In the genomic region with DNA sequence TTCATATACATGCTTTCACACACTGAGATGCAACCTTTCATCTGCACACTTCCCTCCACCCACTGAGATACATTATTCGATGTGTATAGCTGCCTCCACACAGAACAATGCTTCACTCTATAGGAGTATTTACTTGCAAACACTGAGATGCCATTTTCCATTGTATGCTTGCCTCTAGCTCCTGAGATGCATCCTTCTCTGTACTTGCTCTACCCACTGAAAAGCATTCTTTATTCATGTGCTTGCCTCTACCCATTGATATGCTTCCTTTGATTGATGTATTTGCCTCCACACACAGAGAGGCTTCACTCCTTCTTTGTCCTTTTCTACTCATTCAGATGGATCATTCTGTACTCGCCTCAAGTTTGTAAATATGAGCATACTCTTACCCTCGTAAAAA, we compare ENCODE assay signal across 19 mouse cellular contexts.
DNase-seq lines count a peak whose midpoint lies in the region; ATAC-seq lines count a peak whose summit lies in the region.
"Had no signal": no experiment of that assay in that cellular context is flagged by ENCODE, and none has a peak within 500 bp of the region (broad histone marks: within the 10 kb centered on the region; RNA-seq: fewer than 3 reads in every experiment).

No protein-coding gene starts in this region.

- no peaks in the 10 kb centered on the region for H3K36me3 ChIP-seq in embryonic facial prominence, embryonic 11.5 days (replicated peaks; ENCODE audit: control insufficient read depth, insufficient read depth, low read depth, low read length)
- no peaks in the 10 kb centered on the region for H3K36me3 ChIP-seq in embryonic facial prominence, embryonic 10.5 days (replicated peaks)
- no peaks in the 10 kb centered on the region for H3K36me3 ChIP-seq in hindbrain, embryonic 11.5 days (ENCODE audit: control insufficient read depth, insufficient read depth, low read length)
- no peaks in the 10 kb centered on the region for H3K36me3 ChIP-seq in midbrain, embryonic 13.5 days
- H3K36me3 ChIP-seq: limb, embryonic 12.5 days; liver, embryonic 13.5 days had no signal

- DNase-seq in embryonic facial prominence, embryonic 11.5 days (ENCODE audit: low spot score): no peak
- no peak for DNase-seq in embryonic facial prominence, embryonic 10.5 days (ENCODE audit: low spot score)
- DNase-seq in R1 (ENCODE audit: low read depth, low spot score): peak; percentile 5
- DNase-seq in hindbrain, embryonic 11.5 days (ENCODE audit: low spot score): peak; percentile 42
- no peak for DNase-seq in spleen, postnatal 14 days (ENCODE audit: low spot score in 2 of 2)
- no peak for DNase-seq in B cell, adult 2 months
- DNase-seq: cerebellum, adult 11 months; cerebellum, postnatal 25 days; gastrocnemius, adult 2 months; heart, adult 18-20 months; kidney, adult 18-20 months; kidney, postnatal 10 days; liver, embryonic 13.5 days; spleen, adult 18-20 months had no signal

- ATAC-seq in embryonic facial prominence, embryonic 11.5 days (replicated peaks; ENCODE audit: insufficient number of reproducible peaks, low FRiP score, low TSS enrichment, low read depth): peak; percentile 80
- peak; percentile 94 for ATAC-seq in hindbrain, embryonic 11.5 days (ENCODE audit: low FRiP score)
- peak; percentile 78 for ATAC-seq in midbrain, embryonic 13.5 days
- no peak for ATAC-seq in megakaryocyte-erythroid progenitor cell, adult 5-6 weeks (replicated peaks; ENCODE audit: low FRiP score, low TSS enrichment, poor library complexity, severe bottlenecking)

- H3K4me2 ChIP-seq in embryonic facial prominence, embryonic 11.5 days (ENCODE audit: low read depth, low read length): no peak overlapping the region
- no peak overlapping the region for H3K4me2 ChIP-seq in hindbrain, embryonic 11.5 days (replicated peaks; ENCODE audit: low read depth, low read length)
- no peak overlapping the region for H3K4me2 ChIP-seq in midbrain, embryonic 13.5 days (replicated peaks)
- H3K4me2 ChIP-seq: limb, embryonic 12.5 days; liver, embryonic 13.5 days had no signal

- no peak overlapping the region for H3K4me3 ChIP-seq in embryonic facial prominence, embryonic 11.5 days (ENCODE audit: low read depth, low read length)
- no peak overlapping the region for H3K4me3 ChIP-seq in embryonic facial prominence, embryonic 10.5 days
- no peak overlapping the region for H3K4me3 ChIP-seq in hindbrain, embryonic 11.5 days (ENCODE audit: low read depth, low read length)
- H3K4me3 ChIP-seq in midbrain, embryonic 13.5 days (replicated peaks): no peak overlapping the region
- H3K4me3 ChIP-seq: gastrocnemius, adult 2 months; left cerebral cortex, adult 2 months; limb, embryonic 12.5 days; liver, embryonic 13.5 days; myocyte had no signal

- 61% methylated on average over 3 of the region's 3 CpGs for WGBS in embryonic facial prominence, embryonic 11.5 days
- 62% methylated on average over 3 of the region's 3 CpGs for WGBS in embryonic facial prominence, embryonic 10.5 days
- 28% methylated on average over 3 of the region's 3 CpGs for WGBS in hindbrain, embryonic 11.5 days
- WGBS in midbrain, embryonic 13.5 days: 26% methylated on average over 3 of the region's 3 CpGs

- H3K9me3 ChIP-seq in embryonic facial prominence, embryonic 11.5 days (replicated peaks; ENCODE audit: control insufficient read depth, low read length): no peaks in the 10 kb centered on the region
- H3K9me3 ChIP-seq in embryonic facial prominence, embryonic 10.5 days: no peaks in the 10 kb centered on the region
- no peaks in the 10 kb centered on the region for H3K9me3 ChIP-seq in hindbrain, embryonic 11.5 days (ENCODE audit: control insufficient read depth, low read length)
- no peaks in the 10 kb centered on the region for H3K9me3 ChIP-seq in midbrain, embryonic 13.5 days
- H3K9me3 ChIP-seq: limb, embryonic 12.5 days; liver, embryonic 13.5 days had no signal

- H3K9ac ChIP-seq in embryonic facial prominence, embryonic 11.5 days (replicated peaks; ENCODE audit: low read length): no peak overlapping the region
- no peak overlapping the region for H3K9ac ChIP-seq in hindbrain, embryonic 11.5 days (ENCODE audit: low read depth, low read length)
- no peak overlapping the region for H3K9ac ChIP-seq in midbrain, embryonic 13.5 days (replicated peaks)
- H3K9ac ChIP-seq: limb, embryonic 12.5 days; liver, embryonic 13.5 days had no signal

- H3K27me3 ChIP-seq in embryonic facial prominence, embryonic 11.5 days (ENCODE audit: control insufficient read depth, insufficient read depth, low read length): no peaks in the 10 kb centered on the region
- H3K27me3 ChIP-seq in embryonic facial prominence, embryonic 10.5 days (replicated peaks; ENCODE audit: low read depth, poor library complexity, severe bottlenecking): no peaks in the 10 kb centered on the region
- H3K27me3 ChIP-seq in hindbrain, embryonic 11.5 days (ENCODE audit: control insufficient read depth, insufficient read depth, low read length): no peaks in the 10 kb centered on the region
- H3K27me3 ChIP-seq in midbrain, embryonic 13.5 days: no peaks in the 10 kb centered on the region
- H3K27me3 ChIP-seq: limb, embryonic 12.5 days; liver, embryonic 13.5 days had no signal

- no peaks in the 10 kb centered on the region for H3K4me1 ChIP-seq in embryonic facial prominence, embryonic 11.5 days (ENCODE audit: control insufficient read depth, insufficient read depth, low read length)
- H3K4me1 ChIP-seq in embryonic facial prominence, embryonic 10.5 days: no peaks in the 10 kb centered on the region
- H3K4me1 ChIP-seq in hindbrain, embryonic 11.5 days (replicated peaks; ENCODE audit: control insufficient read depth, insufficient read depth, low read length): no peaks in the 10 kb centered on the region
- H3K4me1 ChIP-seq in midbrain, embryonic 13.5 days (replicated peaks): 0 out of 2 replicates have a peak, but pooled peaks cover 4% of the 10 kb centered on the region
- H3K4me1 ChIP-seq: limb, embryonic 12.5 days; liver, embryonic 13.5 days had no signal

- H3K27ac ChIP-seq in embryonic facial prominence, embryonic 11.5 days (replicated peaks; ENCODE audit: low read depth, low read length): no peak overlapping the region
- H3K27ac ChIP-seq in embryonic facial prominence, embryonic 10.5 days (replicated peaks): no peak overlapping the region
- no peak overlapping the region for H3K27ac ChIP-seq in hindbrain, embryonic 11.5 days (ENCODE audit: low read depth, low read length)
- H3K27ac ChIP-seq in midbrain, embryonic 13.5 days: no peak overlapping the region
- H3K27ac ChIP-seq: gastrocnemius, adult 2 months; left cerebral cortex, adult 2 months; limb, embryonic 12.5 days; liver, embryonic 13.5 days had no signal

Comparison
In these comparisons a context has a peak if more than half of its experiments do, and no peak if none do; other contexts are left out.
1. DNase-seq: peak in R1 (single experiment) and hindbrain, embryonic 11.5 days (single experiment); none in embryonic facial prominence, embryonic 11.5 days (single experiment), embryonic facial prominence, embryonic 10.5 days (single experiment), spleen, postnatal 14 days (0 of 2) and B cell, adult 2 months (0 of 2).